Mouse (Mus musculus): ENCODE data around the gene Cfap61.

GRCm38 (mm10) chr2:146169492-146169891, 234.9 kb downstream of the Cfap61 start:
- TF ChIP-seq JUND (IDR thresholded peaks at IDR 0.05; ENCODE audit: low read depth, low read length) (no peak), EP300 (IDR thresholded peaks at IDR 0.05; ENCODE audit: low read depth in 1 of 2, low read length in 2 of 2) (no peak), RCOR1 (IDR thresholded peaks at IDR 0.05; ENCODE audit: low read depth, low read length) (no peak), CTCF (IDR thresholded peaks at IDR 0.05 in 2 of 3, conservative IDR thresholded peaks at IDR 0.05 in 1 of 3; ENCODE audit: control insufficient read depth in 1 of 3, insufficient read depth in 1 of 3, low read depth in 2 of 3, low read length in 3 of 3, poor library complexity in 1 of 3, severe bottlenecking in 1 of 3) (no peak)

All from MEL (cell line).